Mouse (Mus musculus) mouse embryonic stem cell (cell line): Measurements from ENCODE around the gene C530008M17Rik.

ENCODE experiments used
- in situ Hi-C, 2 experiments: fragments of 300-500 bp; cut with MboI; formaldehyde crosslinking; loops; 1 replicate in 1 of 2; 3 replicates in 1 of 2; pipeline ENCODE4 v1.14.3; 2019 to 2020; ENCODE audit warnings: low sequenced_read_pairs in 2 of 2, low pct_unique_long_range_greater_than_20kb in 1 of 2, mixed read lengths in 1 of 2; ENCODE audit not compliant: unreplicated experiment in 1 of 2

C530008M17Rik gene

DNA sequence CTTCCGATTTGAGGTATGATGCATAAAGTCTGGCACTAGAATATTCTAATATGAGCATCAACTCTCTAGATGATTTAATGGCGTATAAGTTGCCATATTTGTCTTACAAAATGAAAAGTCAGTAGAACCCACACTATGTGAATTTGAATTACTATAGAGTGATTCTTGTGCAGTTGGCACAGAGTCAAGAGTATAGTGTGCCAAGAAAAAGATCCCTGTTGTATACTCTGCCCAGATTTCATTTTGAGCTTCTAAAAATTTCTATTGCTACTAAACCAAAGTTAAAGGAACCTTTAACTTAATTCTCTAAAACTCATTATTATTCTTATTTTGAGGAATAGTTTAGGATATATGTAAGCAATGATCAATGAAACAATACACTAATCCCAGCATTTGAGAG lies at the start of gene C530008M17Rik:
Gene C530008M17Rik, plus strand, starts transcription at position 301 of the 400 bp plus-strand sequence.
- in situ Hi-C loops: no loop called here

DNA sequence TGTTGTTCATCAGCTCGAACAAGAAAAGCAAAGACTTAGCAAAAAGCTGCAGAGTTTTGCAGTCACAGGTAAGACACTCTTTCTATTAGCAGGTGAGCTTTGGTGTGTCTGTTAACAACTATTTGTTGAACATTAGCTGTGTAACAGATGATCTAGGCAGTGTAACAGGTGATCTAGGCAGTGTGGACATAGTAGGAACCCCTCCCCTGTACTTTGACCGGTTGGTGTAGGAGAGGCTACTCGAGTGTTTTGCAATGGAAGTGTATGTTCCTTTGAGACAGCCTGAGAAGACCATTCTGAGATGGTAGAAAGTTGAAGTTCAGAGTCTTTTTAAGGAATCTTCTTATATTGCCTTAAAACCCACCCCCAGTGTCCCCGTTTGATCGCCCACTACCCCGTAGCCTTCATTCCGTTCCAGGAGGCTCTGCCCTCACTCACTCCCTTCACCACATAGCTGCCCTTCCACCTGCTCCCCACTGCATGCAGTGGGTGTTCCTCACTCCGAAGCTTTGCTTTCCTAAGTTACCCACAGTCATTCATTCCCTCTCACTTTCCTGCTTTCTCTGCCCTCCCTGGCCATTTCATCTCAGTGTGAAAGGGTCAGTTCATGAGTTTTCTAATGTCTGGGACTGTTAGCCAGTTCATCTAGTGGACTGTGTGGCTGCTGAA lies 46.5 kb upstream of the C530008M17Rik start:
- in situ Hi-C loops: loop anchor here in 1 of 2 experiments (25.0 kb wide), 1 partner anchor 102 kb away; no protein-coding TSS in a partner anchor

DNA sequence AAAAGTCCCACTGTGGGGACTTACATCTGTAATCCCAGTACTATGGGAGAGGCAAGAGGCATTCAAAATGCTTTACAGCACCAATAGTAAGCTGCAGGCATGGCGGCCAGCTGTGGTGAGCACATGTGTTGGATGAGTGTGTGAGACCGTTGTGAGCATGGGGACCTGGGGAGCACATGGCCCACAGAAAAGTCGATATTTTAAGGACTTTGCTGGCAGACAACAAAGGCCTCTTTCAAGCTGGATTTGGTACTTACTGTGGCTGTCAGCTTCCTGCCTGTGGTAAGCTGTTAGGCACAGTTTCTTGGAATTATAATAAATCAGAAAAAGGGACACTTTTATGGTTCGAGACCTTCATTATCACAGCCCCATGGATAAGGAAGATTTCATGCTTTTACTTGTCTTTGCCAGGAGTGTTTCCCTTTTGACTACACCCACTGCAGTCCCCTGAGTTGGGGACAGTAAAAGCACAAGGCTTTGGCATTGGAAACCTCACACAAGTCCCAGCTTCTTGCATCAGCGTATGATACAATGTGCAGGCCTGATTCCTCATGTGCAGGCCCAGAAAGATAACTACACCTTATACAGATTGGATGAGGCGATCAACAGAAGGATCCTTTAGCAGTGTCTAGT lies 43.3 kb upstream of the C530008M17Rik start:
- in situ Hi-C loops: loop anchor here in 1 of 2 experiments (25.0 kb wide), 1 partner anchor 99 kb away; no protein-coding TSS in a partner anchor

GRCm38 (mm10) chr5:76615276-76615675 lies 41.0 kb upstream of the C530008M17Rik start:
- in situ Hi-C loops: loop anchor here in 1 of 2 experiments (25.0 kb wide), 1 partner anchor 97 kb away; no protein-coding TSS in a partner anchor

DNA sequence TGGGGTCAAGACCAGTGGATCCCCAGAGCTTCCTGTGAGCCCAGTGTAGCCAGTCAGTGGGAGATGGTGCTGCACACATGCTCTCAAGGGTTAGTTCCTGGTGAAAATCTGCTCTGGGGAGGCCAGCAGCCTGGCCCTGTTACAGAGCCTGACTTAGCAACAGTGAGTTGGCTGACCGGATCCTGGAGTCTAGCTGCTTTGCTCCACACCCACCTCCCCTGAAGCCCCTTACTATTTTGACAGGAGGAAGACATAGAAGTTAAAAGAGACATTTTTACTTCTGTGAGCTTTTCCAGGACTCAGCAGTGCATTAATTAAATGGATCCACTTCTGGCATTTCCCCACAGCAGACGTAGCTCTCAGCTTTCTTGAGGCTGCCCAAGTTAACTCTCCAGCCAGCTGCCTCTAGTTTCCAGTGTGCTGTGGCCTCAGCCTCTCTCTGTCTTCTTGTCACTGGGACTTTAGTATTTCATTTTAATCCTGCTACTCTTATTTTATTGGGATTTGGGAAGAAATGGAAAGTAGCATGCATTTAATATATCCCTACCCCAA lies 40.0 kb upstream of the C530008M17Rik start:
- in situ Hi-C loops: loop anchor here in 1 of 2 experiments (25.0 kb wide), 1 partner anchor 96 kb away; no protein-coding TSS in a partner anchor

GRCm38 (mm10) chr5:76618750-76619149 lies 37.6 kb upstream of the C530008M17Rik start:
- in situ Hi-C loops: loop anchor here in 1 of 2 experiments (25.0 kb wide), 1 partner anchor 94 kb away; no protein-coding TSS in a partner anchor

- in situ Hi-C loops: loop anchor here in 1 of 2 experiments (25.0 kb wide), 1 partner anchor 89 kb away; no protein-coding TSS in a partner anchor
Measured at GRCm38 (mm10) chr5:76623759-76624158, 32.6 kb upstream of the C530008M17Rik start.

GRCm38 (mm10) chr5:76627770-76628169 lies 28.5 kb upstream of the C530008M17Rik start:
- in situ Hi-C loops: no loop called here

DNA sequence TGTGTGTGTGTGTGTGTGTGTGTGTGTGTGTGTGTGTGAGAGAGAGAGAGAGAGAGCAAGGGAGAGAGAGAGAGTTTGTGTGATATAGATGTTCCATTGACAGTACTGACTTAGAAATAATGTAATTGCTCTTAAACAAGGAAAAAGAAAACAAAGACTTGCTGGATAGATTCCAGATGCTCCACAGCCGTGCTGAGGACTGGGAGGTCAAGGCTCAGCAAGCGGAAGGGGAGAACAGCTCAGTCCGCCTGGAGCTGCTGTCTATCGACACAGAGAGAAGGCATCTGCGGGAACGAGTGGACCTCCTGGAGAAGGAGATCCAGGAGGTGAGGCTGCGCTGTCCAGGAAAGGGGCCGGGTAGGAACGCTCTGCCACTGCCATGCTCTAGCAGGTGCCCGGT lies 22.3 kb upstream of the C530008M17Rik start:
- in situ Hi-C loops: no loop called here

DNA sequence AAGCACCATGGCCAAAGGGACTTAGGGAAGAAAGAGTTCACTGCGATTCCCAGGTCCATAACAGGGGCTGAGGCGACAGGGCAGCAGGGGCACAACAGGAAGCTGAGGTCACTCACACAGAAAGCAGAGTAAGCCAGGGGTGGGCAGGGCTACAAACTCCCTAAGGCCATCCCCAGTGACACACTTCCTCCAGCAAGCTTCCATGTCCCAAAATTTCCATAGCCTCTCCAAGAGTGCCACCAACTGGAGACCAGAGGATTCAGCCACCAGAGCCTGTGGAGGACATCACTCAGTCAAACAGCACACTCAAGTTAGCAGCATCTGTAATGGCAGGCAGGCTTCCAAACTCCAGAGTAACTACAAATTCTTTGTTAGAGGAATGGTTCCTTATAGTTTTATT lies 20.7 kb upstream of the C530008M17Rik start:
- in situ Hi-C loops: no loop called here

DNA sequence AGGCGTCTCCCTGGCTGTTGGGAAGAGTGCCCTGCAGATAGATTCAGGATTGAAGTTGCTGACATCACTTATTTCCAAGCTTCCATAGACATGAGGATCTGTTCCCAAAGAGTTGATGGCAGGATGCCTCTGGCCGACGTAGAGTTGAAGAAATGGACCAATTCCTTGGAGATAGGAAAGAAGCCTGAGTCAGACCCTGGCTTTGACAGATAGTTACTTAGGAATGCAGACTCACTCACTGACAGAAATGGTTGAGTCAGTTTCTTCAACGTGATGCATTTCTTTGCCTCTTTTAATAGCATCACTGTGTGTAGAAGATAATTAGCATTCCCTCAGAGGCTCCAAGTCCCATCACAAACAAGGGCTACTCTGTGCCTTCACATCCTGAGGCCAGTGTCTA lies 14.2 kb upstream of the C530008M17Rik start:
- in situ Hi-C loops: no loop called here

- in situ Hi-C loops: no loop called here
Measured at GRCm38 (mm10) chr5:76644234-76644633, 12.1 kb upstream of the C530008M17Rik start.

- in situ Hi-C loops: no loop called here
Measured at GRCm38 (mm10) chr5:76645091-76645868, 11.0 kb upstream of the C530008M17Rik start.

- in situ Hi-C loops: no loop called here
Measured at GRCm38 (mm10) chr5:76649897-76650296, 6.4 kb upstream of the C530008M17Rik start.

DNA sequence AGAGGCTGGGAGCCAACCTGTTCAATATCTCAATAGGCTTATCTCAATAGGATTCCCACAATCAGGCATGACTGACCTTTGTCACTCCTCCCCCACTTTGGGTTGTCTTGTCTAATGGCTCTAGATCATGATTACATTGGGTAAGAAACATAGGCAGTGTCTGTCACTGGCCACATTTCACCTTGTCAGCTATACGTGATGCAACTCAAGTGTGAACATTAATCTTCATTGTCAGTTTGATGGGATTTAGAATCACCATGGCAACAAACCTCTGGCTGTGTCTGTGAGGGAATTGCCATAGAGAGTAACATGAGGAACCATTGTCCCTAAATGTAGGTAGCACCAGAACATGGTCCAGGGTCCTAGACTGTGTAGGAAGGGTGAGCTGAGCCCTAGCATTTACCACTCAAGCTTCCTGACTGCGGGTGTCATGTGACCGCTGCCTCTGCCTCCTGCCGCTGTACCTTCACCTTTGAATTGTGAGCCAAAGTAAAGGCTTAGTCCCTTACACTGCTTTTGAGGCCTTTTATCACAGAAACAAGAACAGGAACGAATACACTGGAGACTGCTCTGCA lies 5.1 kb upstream of the C530008M17Rik start:
- in situ Hi-C loops: no loop called here

GRCm38 (mm10) chr5:76657245-76658083 lies 1.2 kb downstream of the C530008M17Rik start:
- in situ Hi-C loops: no loop called here

DNA sequence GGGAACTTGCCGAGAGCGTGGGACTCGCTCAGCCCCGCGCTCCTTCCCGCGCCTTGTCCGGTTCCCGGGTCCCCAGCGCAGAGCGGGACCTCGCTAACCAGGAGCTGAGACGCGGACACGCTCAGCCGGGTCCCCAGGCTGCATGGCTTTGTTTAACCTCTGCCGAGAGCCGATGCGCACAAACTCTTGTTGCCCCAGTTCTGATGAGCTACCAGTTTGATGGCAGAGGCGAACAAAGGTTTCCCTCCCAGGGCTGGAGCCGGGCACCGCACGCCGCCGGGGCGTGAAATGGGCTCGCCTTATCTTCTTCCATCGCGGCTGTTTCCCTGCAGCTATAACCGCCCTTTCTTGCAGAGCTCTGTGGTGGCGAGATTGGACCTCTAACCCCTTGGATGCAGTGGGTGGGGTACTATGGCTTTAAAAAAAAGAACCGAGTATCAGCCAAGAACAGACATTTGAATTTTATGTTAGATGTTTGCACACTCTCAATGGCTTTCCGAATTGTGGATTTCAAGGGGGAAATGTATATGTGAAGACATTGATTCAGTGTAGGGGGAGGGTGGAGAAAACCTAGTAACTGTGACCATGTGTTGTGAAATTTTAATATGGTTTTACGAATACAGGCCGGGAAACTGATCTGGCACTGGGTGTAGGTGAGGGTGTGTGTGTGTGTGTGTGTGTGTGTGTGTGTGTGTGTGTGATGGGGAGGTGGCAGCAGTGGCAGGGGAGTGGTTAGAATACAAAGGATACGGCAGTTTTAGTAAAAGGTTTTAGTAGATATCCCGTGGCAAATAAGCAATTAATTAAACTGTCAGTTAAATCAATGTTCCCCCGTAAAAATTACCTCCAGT lies 2.0 kb downstream of the C530008M17Rik start:
- in situ Hi-C loops: no loop called here
